Mouse (Mus musculus) cerebellum, adult 11-12 months (tissue): Measurements from ENCODE around the gene Tnfsf11.

Source experiments
- DNase-seq: peaks from one replicate; pipeline ENCODE4 v3.0.0; 2022

Gene Tnfsf11

GRCm38 (mm10) chr14:78307286-78308237 lies at the start of gene Tnfsf11:
Tnfsf11 (minus strand) TSS chr14:78308043.
- DNase-seq, result no peak

GRCm38 (mm10) chr14:78356764-78357163 lies 48.9 kb upstream of the Tnfsf11 start:
- no peak for DNase-seq

DNA sequence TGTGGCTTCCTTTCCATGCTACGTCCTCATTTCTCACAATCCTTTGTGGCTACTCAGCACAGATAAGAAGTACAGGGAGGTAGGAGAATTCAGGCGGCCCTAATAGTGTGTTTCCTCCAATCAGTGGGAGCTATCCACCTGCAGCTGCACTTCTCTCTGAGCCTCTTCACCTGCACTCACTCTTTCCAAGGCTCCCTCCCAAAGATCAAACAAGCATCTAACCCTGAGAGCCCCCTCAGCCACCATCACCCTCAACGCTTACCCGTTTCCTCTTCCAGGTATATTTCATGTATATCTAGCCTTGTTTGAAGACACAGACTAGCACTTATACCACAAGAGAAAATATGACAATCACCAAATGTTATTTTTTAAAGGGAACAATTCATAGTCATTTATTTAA lies 47.5 kb upstream of the Tnfsf11 start:
- DNase-seq, result no peak

DNA sequence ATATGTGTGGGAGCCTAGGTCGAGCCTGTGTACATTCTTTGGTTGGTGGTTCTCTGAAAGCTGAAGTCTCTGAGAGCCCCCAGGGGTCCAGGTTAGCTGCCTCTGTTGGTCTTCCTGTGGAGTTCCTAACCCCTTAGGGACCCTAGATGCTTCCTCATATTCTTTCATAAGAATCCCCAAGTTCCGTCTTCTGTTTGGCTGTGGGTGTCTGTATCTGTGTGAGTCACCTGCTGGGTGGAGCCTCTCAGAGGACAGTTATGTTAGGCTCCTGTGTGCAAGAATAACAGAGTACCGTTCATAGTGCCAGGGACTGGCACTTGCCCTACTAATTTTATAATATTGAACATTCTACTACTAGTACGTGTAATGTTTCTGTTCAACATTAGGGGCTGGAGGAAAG lies 45.0 kb upstream of the Tnfsf11 start:
- DNase-seq, result no peak

GRCm38 (mm10) chr14:78351544-78351943 lies 43.7 kb upstream of the Tnfsf11 start:
- DNase-seq, result no peak

- no peak for DNase-seq
These were observed 39.9 kb upstream of the Tnfsf11 start for GRCm38 (mm10) chr14:78347715-78348114.

DNA sequence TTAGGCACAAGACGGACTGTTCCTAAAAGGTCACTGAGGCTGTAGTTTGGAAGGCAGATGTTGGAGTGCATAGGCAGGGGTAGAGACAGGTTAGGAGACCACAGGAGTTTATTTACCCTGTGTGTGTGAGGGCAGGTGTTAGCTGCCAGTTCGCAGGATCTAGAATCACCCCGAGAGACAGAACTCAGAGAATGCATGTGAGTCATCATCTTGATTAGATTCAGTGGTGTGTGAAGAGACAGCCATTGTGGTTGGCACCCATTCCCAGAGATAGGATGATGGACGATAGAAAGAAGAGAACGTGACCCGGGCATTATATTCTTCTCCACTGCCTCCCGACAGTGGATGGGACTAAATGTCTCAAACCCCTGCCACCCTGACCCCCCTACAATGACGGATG lies 35.2 kb upstream of the Tnfsf11 start:
- no peak for DNase-seq

DNA sequence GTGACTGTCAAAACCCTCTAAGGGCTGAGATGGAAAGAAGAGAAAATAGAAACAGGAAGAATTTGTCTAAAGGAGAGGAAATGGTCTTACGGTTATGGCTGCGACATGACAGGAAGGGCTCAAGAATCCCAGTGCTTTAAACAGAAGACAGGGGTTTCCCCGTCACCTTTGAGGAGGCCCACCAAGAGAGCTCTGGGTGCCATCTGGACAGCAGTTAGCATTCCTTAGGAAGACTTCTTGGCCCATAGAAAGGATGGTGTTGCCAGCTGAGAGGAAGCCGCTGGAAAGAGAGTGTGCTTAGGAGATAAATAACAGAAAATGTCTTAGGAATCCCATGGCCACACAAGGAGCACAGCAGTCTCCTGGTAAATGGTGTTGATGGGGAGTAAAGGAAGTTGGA lies 34.3 kb upstream of the Tnfsf11 start:
- DNase-seq, result no peak

DNA sequence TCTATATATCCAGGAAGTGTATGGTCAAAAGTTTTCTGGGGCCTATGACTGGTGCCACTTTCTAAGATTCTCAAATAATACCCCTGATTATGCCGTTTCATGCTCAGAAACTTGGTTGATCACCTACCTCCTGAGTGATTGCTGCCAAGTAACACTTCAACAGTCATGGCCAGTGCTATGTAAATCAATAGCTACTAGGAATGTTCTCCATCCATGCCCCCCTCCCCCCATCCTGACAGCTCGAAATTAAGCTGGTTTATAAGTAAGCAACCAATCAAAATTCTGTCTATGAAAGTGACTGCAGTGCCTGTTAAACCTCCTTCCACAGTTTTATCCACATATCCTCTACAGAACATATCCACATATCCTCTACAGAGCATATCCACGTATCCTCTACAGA lies 25.5 kb upstream of the Tnfsf11 start:
- DNase-seq, result no peak

- DNase-seq, result no peak
These were observed 23.5 kb upstream of the Tnfsf11 start for GRCm38 (mm10) chr14:78331368-78331767.

DNA sequence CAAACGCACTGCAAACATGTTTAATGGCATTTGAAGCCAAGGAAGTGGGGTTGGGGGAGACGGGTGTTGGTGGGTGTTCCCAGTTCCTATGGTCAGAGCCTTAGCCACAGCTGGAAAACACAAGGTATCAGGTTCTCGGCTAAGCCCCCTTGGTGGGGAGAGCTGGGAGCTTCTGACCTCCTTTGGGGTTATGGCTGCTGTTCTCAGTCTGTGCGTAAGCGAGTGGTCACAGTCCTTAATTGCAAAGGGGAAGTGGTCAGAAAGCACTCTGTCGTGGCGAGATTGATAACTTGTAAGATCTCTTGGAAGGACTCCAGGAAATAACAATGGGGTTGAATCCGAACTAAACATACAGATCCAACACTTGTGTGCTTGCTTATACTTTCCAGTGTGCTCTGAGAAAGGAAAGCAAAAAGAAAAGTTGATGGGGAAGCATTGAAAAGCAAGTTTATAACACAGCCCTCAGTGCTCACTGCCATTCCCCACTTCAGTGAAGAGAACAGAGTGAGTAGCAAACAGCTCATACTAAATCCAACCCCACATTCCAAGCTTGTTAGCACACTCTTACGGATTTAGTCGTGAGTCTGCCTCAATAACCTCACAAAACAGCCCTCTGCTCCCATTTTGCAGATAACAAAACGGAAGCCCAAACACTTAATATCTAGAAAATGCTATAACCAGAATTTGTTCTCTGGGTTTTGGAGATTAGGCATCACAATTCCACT lies 22.9 kb upstream of the Tnfsf11 start:
- no peak for DNase-seq

- no peak for DNase-seq
These were observed 22.1 kb upstream of the Tnfsf11 start for GRCm38 (mm10) chr14:78329765-78330451.

- no peak for DNase-seq
These were observed 15.5 kb upstream of the Tnfsf11 start for GRCm38 (mm10) chr14:78323356-78323755.

GRCm38 (mm10) chr14:78322916-78323315 lies 15.1 kb upstream of the Tnfsf11 start:
- no peak for DNase-seq

GRCm38 (mm10) chr14:78320248-78320647 lies 12.4 kb upstream of the Tnfsf11 start:
- no peak for DNase-seq

DNA sequence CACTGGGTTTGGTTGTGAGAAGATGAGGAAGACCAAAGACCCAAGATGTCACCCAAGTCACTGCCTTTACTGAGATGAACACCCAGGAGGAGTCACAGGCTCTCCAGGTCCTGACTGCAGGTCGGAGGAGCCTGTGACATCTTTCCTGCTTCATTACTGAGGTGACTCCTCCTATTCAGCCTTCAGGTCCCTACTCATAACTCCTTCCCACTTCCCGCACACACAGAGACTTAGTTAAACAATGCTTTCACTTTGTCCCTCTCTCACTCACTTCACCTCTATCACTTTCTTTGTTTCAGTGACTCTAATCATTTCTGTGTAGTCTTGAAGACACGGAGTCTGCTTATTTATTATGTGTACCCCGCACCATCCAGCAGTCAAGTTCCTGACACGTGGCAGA lies 11.7 kb upstream of the Tnfsf11 start:
- no peak for DNase-seq

DNA sequence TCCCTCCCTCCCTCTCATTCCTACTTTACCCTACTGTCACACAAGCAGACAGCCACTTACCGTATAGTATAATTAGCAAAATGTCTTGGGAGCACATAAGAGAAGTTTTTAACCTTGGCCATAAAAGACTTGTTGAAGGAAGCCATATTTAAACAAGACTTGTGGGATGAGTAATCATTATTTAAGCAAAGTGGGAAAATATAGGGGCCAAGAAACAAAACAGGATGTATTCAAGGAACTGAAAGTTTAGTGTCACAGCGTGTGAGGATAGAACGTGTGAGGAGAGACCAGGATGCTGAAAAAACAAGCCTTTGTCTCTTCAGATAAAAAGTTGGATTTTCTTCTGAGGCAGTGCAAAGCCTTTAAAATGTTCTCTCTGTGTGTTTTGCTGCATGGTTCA lies 11.2 kb upstream of the Tnfsf11 start:
- no peak for DNase-seq

DNA sequence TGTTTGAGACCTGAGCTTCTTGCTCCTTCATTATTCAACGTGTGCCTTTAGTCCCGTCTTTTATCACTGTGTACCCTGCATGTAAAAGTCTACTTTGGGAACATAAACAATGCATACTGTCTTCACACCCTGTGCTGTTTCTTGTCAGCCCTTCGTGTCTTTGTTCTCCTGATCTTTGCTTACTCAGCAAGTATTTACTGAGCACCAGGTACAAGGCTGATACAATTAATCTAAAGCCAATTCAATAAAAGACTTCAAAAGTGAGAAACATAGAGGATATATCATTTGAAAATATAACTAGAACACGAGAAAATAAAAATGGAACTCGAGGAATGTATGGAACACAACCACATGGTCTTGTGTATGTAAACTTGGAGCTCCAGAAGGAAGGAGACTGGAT lies 9.8 kb upstream of the Tnfsf11 start:
- no peak for DNase-seq

GRCm38 (mm10) chr14:78300914-78301313 lies 6.9 kb downstream of the Tnfsf11 start:
- DNase-seq, result no peak

- DNase-seq, result no peak
These were observed 15.2 kb downstream of the Tnfsf11 start for GRCm38 (mm10) chr14:78292687-78293086.

GRCm38 (mm10) chr14:78289912-78290523 lies 17.8 kb downstream of the Tnfsf11 start:
- no peak for DNase-seq

DNA sequence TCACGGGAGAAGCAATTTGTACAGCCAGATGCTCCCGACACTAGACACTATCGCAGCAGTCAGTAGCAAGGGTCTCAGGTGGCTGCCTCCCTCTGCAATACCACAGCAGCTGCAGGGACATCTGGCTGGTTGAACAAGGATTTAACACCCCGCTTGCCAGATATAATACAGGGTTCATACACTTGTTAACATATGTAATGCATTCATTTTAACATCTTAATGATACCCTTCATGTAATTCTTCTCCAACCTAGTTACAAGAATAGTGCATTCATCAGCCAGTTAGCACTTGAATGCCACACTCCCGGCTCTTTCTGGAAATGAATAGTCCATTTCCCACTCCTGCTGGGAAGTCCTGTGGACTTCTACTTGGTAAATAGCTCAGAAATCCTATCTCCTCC lies 18.9 kb downstream of the Tnfsf11 start:
- DNase-seq, result no peak
